Mouse (Mus musculus) gastrocnemius, postnatal 4 days (tissue): Measurements from ENCODE around the gene Mpg. TPM values are rescaled to one million over a fixed set of nuclear protein-coding genes. Genes with fewer than 3 reads are reported as not detected.

Experiments
- DNase-seq, 2 experiments: peaks; one replicate each; pipeline ENCODE4 v3.0.0; 2021 to 2022; ENCODE audit warnings: low spot score in 2 of 2, mixed read lengths in 2 of 2
- long read RNA-seq, 2 experiments: library from polyadenylated mRNA; stranded (forward); transcript quantifications; one replicate each; pipeline ENCODE4 v2.0.0; 2021
- total RNA-seq, 2 experiments: library from RNA; stranded (reverse); gene quantifications; 2 replicates each; pipeline ENCODE4 v1.2.3; 2021

Mpg gene
- 10 to 100 TPM; 17.6 to 18.2 TPM for total RNA-seq
- long read RNA-seq, experiment 1, transcript Mpg-201 (4 exons, 1,737 nt), result major isoform, 24 of 33 reads
- long read RNA-seq, experiment 1, partial matches to known transcripts, result 2 of 33 reads
- long read RNA-seq, experiment 1, other reads (novel, unspliced or antisense), result 7 of 33 reads
- long read RNA-seq, experiment 2, transcript Mpg-201 (4 exons, 1,737 nt), result major isoform, 14 of 28 reads
- long read RNA-seq, experiment 2, partial matches to known transcripts, result 4 of 28 reads
- long read RNA-seq, experiment 2, other reads (novel, unspliced or antisense), result 9 of 28 reads

GRCm38 (mm10) chr11:32226124-32226871 lies at the start of gene Mpg:
Gene Mpg (plus strand): TSS chr11:32226505.
- peak; percentile 84 to 89 for DNase-seq

- no peak for DNase-seq
Observed at GRCm38 (mm10) chr11:32178506-32178905, 47.8 kb upstream of the Mpg start.

DNA sequence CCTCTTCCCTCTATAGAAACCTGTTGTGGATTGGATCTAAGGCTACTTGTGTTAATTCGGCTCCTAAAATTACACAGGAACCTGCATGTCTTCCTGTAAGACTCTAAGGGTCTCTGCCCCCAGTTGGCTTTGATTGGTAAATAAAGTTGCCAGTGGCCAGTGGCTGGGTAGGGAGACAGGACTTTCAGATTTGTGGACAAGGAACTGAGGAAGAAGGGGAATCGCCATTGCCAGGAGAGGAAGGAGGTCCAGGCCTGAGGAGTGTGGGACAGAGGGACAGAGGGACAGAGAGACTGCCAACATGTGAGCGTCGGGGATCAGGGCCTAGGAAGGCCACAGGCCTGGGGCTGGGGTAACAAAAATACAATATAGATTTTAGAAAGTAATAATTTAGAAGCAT lies 45.1 kb upstream of the Mpg start:
- peak in 1 of 2 experiments; percentile 5 for DNase-seq

- DNase-seq, result peak; percentile 76 to 83
Observed at GRCm38 (mm10) chr11:32181973-32182868, 44.1 kb upstream of the Mpg start.

DNA sequence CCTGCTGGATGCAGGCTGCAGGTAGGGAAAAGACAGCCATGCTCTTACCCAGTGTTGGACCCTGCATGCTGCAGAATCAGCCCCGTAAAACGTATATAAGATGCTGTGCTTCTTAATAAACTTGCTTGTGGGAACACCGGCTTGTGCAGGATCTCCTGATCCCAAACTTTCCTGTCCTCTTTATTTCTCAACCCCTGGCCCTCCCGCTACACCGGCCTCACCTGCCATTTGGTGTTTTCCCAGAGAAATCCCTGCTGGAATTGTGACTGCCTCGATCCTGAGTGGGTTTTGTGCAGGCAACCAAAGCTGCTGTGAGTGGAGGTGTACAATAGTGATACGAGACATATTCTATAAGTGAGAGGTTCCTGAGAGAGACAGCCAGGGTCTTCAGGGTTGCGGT lies 41.8 kb upstream of the Mpg start:
- DNase-seq, result no peak

- DNase-seq, result no peak
Observed at GRCm38 (mm10) chr11:32186031-32186430, 40.3 kb upstream of the Mpg start.

GRCm38 (mm10) chr11:32187256-32187655 lies 39.0 kb upstream of the Mpg start:
- no peak for DNase-seq

GRCm38 (mm10) chr11:32188881-32189280 lies 37.4 kb upstream of the Mpg start:
- DNase-seq, result no peak

GRCm38 (mm10) chr11:32189434-32189833 lies 36.9 kb upstream of the Mpg start:
- DNase-seq, result no peak

DNA sequence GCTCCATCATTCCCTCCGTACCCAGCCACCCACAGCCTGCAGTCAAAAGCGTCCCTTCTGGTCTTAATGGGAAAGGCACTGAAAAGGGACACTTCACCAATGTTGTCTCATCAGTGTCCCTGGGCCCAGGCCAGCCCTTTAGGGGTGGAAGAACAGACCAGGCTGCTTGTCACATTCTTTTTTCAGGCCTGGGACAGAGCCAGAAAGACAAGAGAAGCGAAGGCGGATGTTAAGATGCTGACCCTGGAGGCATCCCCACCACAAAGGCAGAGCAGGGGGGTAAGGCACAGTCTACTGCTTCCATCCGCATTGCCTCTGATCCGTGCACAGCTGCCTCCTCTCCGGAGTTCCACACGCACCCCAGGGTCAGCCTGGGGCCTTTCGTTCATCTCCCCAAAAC lies 36.2 kb upstream of the Mpg start:
- no peak for DNase-seq

- DNase-seq, result no peak
Observed at GRCm38 (mm10) chr11:32190603-32191110, 35.6 kb upstream of the Mpg start.

- no peak for DNase-seq
Observed at GRCm38 (mm10) chr11:32193156-32193555, 33.1 kb upstream of the Mpg start.

DNA sequence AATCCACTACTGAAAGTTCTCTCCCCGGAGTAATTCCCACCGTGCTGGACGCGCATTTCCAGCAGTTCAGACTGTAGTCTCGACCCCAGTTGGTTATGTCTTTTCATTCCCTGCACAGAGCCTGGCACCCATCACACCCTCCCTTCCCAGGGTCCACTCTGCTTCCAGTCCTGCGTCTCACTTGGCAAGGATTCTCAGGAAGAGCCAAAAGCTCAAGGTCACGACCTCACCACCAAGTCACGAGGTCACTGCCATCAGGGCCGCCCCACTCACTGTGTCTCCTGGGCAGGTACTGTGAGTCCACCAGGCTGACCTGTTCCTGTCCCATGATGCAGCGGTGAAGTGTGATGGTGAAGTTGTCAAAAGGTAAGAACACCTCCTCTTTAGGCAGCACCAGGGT lies 32.2 kb upstream of the Mpg start:
- peak in 1 of 2 experiments; percentile 15 for DNase-seq

- no peak for DNase-seq
Observed at GRCm38 (mm10) chr11:32194626-32195025, 31.7 kb upstream of the Mpg start.

DNA sequence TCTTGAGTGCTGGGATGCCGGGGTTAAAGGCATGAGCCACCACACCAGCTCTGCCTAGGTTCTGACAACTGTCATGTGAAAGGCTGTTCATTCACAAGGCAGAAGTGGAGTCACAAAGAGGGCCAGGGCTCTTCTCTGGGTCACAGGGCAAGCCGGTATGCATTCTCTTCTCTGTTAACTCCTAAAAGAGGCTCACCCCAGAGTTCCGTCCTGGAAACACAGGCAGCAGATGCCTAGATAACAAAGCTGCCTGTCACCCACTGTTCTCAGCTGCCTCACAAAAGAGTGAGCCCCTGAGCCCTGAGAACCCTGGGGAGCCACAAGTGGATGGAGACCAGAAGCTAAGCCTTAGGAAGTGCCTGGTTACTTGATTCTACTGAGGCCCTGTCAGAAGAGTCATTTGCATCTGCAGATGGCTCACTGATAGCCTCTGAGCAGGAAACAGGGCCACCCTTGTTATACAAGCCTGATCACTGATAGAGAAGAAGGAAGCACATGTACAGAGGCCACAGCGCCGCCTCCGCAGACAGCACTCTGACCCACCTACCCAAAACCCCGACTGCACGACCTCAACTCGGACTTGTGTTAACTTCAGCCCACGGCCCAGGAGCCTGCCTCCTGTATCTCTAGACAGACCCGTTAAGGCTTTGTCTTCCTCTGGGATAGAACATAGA lies 30.3 kb upstream of the Mpg start:
- DNase-seq, result peak in 1 of 2 experiments; percentile 8

DNA sequence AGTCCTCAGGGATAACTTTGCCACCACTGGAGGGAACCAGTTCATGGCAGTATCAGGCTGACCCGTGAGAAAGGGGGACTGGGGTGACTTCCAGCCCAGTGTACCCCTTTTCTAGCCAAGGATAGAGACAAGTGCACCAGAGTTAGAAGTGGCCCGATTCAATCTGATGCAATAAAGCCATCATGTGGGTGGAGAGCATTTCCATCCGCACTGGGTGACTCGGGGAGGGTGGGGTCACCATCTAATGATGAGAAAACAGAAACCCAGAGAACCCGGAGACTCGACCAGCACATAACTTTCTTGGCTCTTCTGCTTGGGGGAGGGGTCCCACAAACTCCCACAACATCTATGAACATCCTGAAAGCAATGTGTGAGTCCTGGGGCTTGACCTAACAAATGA lies 29.6 kb upstream of the Mpg start:
- DNase-seq, result peak in 1 of 2 experiments; percentile 10

DNA sequence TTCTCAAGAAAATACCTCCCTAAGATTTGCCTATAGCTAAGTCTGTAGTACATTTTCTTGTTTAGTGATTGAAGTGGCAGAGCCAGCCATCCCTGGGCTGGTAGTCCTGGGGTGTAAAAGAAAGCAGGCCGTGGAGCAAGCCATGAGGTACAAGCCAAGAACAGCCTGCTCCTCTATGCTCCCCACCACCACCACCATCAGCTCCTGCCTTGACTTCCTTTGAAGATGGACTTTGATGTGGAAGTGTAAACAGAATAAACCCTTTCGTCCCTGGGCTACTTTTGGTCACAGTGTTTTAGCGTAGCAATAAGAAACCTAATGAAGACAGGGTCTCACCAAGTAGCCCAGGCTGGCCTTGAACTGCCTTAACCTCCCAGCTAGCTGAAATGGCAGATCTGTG lies 28.5 kb upstream of the Mpg start:
- DNase-seq, result peak in 1 of 2 experiments; percentile 3

DNA sequence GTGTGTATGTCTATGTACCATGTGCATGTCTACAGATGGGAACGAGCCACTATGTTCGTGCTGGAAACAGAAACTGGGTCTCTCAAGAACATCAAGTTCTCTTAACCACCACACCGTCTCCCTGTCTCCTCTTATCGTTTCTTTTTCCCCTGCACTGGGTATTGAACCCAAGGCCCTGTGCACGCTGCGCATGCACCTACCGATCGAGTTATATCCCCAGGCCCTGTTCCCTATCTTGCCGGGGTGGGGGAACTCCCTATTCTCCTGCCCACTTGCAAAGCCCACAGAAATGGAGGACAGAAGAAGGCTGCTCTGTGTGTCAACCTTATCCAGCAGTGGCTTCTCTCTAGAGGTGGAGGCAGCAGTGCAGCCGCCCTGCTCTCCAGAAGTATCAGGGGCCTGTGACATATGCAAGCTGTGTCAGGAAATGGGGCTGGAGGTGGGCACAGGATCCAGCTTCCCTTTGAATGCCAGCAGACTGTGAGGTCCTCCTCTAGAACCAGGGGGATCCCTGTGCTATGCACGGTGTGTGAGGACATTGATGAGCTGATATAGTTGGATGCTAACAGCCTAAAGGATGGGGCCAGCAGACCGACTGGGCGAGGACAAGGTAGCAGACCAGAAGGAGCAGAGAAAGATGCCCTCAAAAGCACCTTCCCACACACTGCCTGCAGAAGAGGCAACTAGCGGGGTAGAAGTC lies 27.9 kb upstream of the Mpg start:
- peak in 1 of 2 experiments; percentile 10 for DNase-seq

GRCm38 (mm10) chr11:32199230-32199629 lies 27.1 kb upstream of the Mpg start:
- DNase-seq, result peak in 1 of 2 experiments; percentile 10

GRCm38 (mm10) chr11:32200075-32200601 lies 26.2 kb upstream of the Mpg start, which contains the start of gene Il9r:
Gene Il9r (minus strand): TSS chr11:32200279.
- peak in 1 of 2 experiments; percentile 12 for DNase-seq
